Mouse (Mus musculus) heart, postnatal 36 days (tissue): ENCODE measurements around the gene Ubl4b. TPM values are rescaled to one million over a fixed set of nuclear protein-coding genes. Genes with fewer than 3 reads are reported as not detected.
A peak's percentile ranks its signal among the peaks of the same experiment; 100 is the strongest.

ENCODE experiments used
- DNase-seq, 2 experiments: peaks; one replicate each; pipeline ENCODE4 v3.0.0; 2021 to 2022
- intact Hi-C: fragments of 180-260 bp; cut with DNase I; formaldehyde crosslinking; loops from one replicate; pipeline ENCODE4 v1.15.1; 2025
- total RNA-seq, 2 experiments: library from RNA; stranded (reverse); gene quantifications; 2 replicates each; pipeline ENCODE4 v1.2.3; 2021

The Ubl4b gene
- total RNA-seq: not detected

DNA sequence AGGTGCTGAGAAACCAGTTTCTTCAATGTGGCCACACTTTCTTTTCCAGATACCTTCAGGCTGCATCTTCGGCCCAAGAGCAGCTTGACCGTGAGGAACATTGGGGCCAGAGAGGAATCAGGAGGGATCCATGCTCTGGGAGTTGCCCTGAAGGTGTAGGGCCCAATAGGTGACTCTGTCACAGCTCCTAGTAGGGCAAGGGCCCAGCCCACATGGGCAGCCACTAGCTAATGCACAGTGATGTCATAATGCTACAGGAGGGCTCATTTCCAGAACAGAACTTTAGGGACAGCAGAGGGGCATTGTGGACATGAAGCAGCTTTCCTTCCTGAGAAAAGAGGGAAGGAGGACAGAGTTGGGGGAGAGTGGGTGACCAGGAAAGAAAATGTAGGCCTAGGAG lies at the start of gene Ubl4b:
Gene Ubl4b, minus strand, starts transcription at position 232 of the 400 bp plus-strand sequence.
- intact Hi-C loops: loop anchor here (5.0 kb wide), 3 partner anchors 73 to 307 kb away; no protein-coding TSS in a partner anchor
- no peak for DNase-seq

GRCm38 (mm10) chr3:107600127-107600526 lies 45.3 kb upstream of the Ubl4b start:
- intact Hi-C loops: no loop called here
- no peak for DNase-seq

DNA sequence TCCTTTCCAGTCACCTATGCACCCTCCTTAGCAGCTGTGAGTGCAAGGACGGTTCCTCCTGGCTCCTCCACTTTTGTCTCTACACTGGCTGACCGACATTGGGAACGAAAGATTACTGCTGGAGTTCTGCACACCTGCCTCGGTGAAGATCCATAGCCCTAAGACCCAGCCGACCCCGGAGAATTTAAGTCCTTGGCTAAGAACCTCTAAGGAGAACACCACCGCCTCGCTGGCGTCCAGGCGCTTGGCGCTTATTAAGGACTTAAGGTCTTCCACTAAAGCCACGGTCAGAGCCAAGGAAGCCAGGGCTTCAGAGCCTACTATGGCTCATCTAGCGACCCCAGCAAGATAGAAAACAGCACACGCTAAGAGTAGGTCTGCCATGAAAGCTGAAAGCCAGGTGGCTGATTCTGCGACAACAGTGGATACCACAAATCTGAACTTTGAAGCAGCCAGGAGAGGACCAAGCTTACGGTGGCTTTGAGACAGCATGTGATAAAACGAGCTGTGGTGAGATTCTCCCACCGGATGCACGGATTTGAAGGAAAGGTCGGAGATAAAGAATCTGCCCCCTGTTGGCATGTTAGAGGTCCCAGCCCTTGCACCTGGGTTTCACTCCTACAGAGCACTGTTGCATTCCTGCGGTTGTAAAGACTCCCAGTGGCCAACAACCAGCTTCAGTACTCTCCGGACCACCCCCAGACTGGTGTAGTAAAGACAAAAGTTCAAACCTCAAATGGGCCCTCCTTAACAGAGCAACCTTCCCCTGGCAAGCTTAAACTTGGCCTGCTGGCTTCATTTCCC lies 42.9 kb upstream of the Ubl4b start:
- intact Hi-C loops: no loop called here
- no peak for DNase-seq

DNA sequence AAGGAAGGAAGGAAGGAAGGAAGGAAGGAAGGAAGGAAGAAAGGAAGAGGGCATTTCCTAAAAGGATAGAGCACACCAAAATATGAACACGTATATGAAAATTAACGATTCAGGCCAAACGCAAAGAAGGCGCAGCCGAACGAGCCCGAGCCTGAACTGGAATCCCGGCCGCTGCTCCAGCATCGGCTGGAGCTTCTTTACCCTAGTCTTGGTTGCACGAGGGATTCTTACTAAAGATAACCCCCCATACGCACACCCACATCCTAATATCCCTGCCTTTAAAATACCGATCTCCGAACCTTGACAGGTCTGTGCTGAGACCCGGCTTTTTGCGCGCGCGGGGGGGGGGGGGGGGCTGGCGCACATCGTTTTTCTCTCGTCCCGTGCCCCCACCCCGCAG lies 42.3 kb upstream of the Ubl4b start:
- intact Hi-C loops: no loop called here
- DNase-seq: no peak

- peak; percentile 23 to 49 for DNase-seq
- intact Hi-C loops: no loop called here
Measured at GRCm38 (mm10) chr3:107596559-107596958, 41.7 kb upstream of the Ubl4b start.

DNA sequence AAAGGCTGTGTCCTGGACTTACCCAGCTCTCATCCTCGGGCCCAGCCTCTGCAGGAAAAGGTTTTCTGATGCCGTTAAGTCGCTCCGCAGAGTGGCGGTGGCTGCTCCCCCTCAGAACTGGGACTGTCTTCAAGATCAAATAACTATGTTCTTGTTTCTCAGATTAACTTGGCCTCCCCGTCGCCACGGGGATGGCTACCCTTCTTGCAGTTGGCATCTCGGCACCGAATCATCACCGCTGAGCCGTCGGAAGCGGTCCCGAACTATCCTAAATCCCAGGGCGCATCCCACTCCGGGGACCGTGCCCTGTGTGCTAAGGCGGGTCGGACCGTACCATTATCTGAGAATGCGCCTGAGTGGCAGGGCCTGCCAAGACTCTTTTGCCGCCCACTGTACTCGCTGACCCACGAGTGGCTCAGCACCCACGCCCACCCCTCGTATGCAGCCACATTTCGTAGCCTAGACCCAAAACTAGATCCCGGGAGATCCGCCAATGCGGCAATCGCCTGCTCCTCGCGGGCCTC lies 41.1 kb upstream of the Ubl4b start:
- no peak for DNase-seq
- intact Hi-C loops: no loop called here

- peak in 1 of 2 experiments; percentile 25 for DNase-seq
- intact Hi-C loops: no loop called here
Measured at GRCm38 (mm10) chr3:107595264-107595937, 40.5 kb upstream of the Ubl4b start.

DNA sequence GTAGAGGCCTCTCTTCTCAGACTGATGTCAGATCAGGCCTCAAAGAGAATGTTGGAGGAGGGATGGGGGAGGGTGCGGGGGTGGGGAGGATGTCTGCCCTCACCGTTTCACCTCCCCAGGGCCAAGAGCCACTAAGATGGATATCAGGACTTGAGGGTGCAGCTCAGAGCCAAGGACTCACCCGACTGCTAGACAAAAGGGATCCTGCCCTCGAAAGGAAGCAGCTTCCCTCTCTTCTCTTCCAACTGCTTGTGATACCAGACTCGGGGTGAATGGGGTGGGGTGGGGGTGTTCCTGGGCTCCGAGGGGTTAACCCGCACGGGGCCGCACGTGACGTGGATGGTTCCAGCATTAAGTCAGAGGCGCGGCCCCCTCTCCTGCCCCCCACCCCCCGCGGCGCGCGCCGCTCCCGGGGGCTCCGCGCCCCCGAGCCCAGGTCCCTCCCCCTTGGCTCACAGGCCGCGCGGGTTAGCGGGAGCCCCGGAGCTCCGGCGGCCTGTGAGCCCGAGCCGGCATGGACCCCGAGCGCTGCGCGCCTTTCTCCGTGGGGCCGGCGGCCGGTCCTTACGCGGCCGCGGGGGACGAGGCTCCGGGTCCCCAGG lies 39.9 kb upstream of the Ubl4b start, which contains the start of gene Alx3:
Gene Alx3, plus strand, starts transcription at position 370 of the 602 bp plus-strand sequence.
- no peak for DNase-seq
- intact Hi-C loops: no loop called here

DNA sequence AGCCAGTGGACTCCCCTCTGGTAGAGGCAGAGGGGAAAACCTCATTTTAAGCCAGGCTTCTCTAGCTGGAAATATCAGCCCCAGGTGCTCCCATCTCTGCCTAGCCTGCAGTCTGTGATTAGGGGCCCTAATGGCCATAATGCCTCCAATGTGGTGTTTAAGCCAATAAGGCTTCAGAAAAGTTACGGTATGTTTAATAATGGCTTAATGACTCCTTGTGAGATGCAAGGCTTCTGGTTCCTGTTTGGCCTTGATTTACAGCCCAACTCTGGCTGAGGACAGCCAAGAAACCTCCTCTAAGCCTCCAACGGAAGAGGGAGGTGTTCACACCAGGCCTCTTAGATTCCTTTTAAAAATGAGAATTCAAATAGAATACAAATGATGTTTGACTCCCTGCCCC lies 38.8 kb upstream of the Ubl4b start:
- intact Hi-C loops: no loop called here
- DNase-seq: no peak

GRCm38 (mm10) chr3:107591612-107592011 lies 36.7 kb upstream of the Ubl4b start:
- intact Hi-C loops: no loop called here
- DNase-seq: no peak

GRCm38 (mm10) chr3:107586504-107586903 lies 31.6 kb upstream of the Ubl4b start:
- intact Hi-C loops: no loop called here
- DNase-seq: no peak

- intact Hi-C loops: no loop called here
Measured at GRCm38 (mm10) chr3:107583893-107584292, 29.0 kb upstream of the Ubl4b start.

GRCm38 (mm10) chr3:107582875-107583767 lies 28.2 kb upstream of the Ubl4b start:
- intact Hi-C loops: no loop called here
- DNase-seq: peak in 1 of 2 experiments; percentile 43

More at GRCm38 (mm10) chr3:107583893-107584292, 29.0 kb upstream of the Ubl4b start:
- no peak for DNase-seq

- intact Hi-C loops: no loop called here
- no peak for DNase-seq
Measured at GRCm38 (mm10) chr3:107582130-107582874, 27.4 kb upstream of the Ubl4b start.

DNA sequence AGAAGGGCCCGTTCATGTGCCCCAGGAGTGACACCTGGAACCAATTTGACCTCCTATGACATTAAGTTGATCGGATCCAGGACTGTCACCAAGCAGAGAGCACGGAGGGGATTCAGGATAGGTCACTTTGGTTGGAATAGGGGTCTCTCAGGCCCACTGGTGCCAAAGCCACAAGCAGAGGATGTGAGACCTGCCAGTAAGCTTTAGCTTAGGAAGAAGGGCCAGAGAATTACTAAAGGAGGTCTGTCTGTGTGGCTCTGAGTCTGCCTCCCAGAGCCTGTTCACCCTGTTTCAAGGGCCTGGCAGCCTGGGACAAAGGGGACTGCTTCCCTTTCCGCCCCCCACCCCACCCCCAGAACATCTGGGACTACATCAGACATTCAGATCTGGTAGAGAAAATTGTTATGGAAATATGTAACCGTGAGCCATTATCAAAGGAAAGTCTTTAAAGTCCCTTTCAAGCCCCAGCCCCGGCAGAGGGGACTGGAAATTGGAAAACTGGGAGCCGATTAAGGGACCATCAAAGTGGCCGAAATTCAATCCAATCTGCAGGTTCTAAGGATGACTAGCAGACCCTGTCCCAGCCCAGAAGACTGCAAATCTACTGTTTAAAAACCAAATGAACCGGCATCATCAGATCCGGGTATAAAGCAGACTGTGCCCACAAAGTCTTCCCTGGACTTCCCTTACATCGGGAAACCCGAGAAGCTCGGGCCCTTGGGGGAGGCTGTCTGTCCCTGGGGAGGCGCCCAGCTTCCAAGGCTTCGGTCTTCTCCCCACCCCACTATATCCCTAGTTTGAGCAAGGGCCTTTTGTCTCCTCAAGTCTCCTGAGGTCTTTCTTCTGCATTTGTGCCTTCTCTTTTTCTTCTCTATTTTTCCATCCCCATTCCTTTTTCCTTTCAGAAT lies 26.5 kb upstream of the Ubl4b start:
- intact Hi-C loops: no loop called here
- DNase-seq: no peak

- intact Hi-C loops: loop anchor here (1.0 kb wide), 1 partner anchor 19 kb away; no protein-coding TSS in a partner anchor
- peak; percentile 60 to 69 for DNase-seq
Measured at GRCm38 (mm10) chr3:107579466-107579865, 24.6 kb upstream of the Ubl4b start.

GRCm38 (mm10) chr3:107577810-107578390 lies 23.0 kb upstream of the Ubl4b start:
- intact Hi-C loops: no loop called here
- no peak for DNase-seq

GRCm38 (mm10) chr3:107576807-107577206 lies 21.9 kb upstream of the Ubl4b start:
- no peak for DNase-seq
- intact Hi-C loops: no loop called here
